Mouse (Mus musculus) megakaryocyte, embryonic 14.5 days (primary cell): ENCODE results near the gene Ankrd33.

Experiments
- FLI1 ChIP-seq: IDR thresholded peaks from 2 replicates; pipeline ENCODE4 v1.6.1; 2012; ENCODE audit warnings: low read length, inconsistent platforms, mixed read lengths
- GATA1 ChIP-seq: IDR thresholded peaks from 3 replicates; pipeline ENCODE4 v1.6.1; 2012; ENCODE audit warnings: mixed read lengths, low read length, inconsistent platforms, borderline replicate concordance

GRCm38 (mm10) chr15:101132761-101133160 lies 17.2 kb downstream of the Ankrd33 start:
- TF ChIP-seq GATA1 (no peak), FLI1 (no peak)
